Mouse (Mus musculus): ENCODE measurements around the gene Chst1. TPM values are rescaled to one million over a fixed set of nuclear protein-coding genes. Genes with fewer than 3 reads are reported as not detected.

The Chst1 gene
- polyA plus RNA-seq, 1 experiment from 2014 or later: 5.8 TPM

- peak; percentile 33; the same call in 1 of the 2 replicates for ATAC-seq (ENCODE audit: insufficient number of reproducible peaks, insufficient read depth, low FRiP score, low TSS enrichment, low read depth)
- Histone ChIP-seq H3K9ac (replicated peaks) (peak overlapping the region; percentile 84; the same call in 1 of the 2 replicates), H3K4me2 (peak overlapping the region; percentile 99), H3K36me3 (no peaks in the 10 kb centered on the region), H3K4me3 (replicated peaks) (peak overlapping the region; percentile 80), H3K27ac (no peak overlapping the region), H3K27me3 (peaks cover 60% of the 10 kb centered on the region), H3K9me3 (no peaks in the 10 kb centered on the region), H3K4me1 (replicated peaks) (peaks cover 23% of the 10 kb centered on the region)
- 28% methylated on average over 11 of the region's 11 CpGs for WGBS
Observed at GRCm38 (mm10) chr2:92598941-92599486, 493 bp upstream of the Chst1 start.

- ATAC-seq (ENCODE audit: insufficient number of reproducible peaks, insufficient read depth, low FRiP score, low TSS enrichment, low read depth): no peak
- Histone ChIP-seq H3K9me3 (no peaks in the 10 kb centered on the region), H3K4me1 (replicated peaks) (peaks cover 23% of the 10 kb centered on the region), H3K9ac (replicated peaks) (peak overlapping the region; percentile 84), H3K4me3 (replicated peaks) (peak overlapping the region; percentile 80), H3K27me3 (peaks cover 60% of the 10 kb centered on the region), H3K36me3 (no peaks in the 10 kb centered on the region), H3K4me2 (peak overlapping the region; percentile 99), H3K27ac (no peak overlapping the region)
- WGBS: under 1% methylated on average over 17 of the region's 17 CpGs
Observed at GRCm38 (mm10) chr2:92600348-92600670, 802 bp downstream of the Chst1 start.

DNA sequence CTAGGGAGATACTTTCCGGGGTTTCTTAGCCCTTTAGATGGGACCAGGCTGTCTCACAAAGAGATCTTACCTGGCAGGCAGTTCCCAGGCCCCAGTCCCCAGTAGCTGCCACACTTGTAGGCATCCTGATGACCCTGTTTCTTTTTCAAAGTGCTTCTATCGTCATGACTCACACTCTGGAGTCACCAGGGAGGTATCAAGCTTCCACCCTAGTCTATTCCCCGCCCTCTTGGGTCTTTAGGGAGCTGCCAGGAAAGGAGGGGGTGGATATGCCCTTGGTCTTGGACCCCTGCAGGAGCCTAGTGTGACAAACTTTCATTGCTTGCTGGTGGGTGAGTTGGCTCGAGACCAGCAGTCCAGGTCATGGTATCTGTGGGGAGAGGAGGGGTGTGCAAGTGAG, 1.7 kb downstream of the Chst1 start:
- no peak overlapping the region for H3K9ac ChIP-seq (replicated peaks)
- no peak for ATAC-seq (ENCODE audit: insufficient number of reproducible peaks, insufficient read depth, low FRiP score, low TSS enrichment, low read depth)
- H3K9me3 ChIP-seq: no peaks in the 10 kb centered on the region
- peaks cover 58% of the 10 kb centered on the region for H3K27me3 ChIP-seq
- H3K36me3 ChIP-seq: no peaks in the 10 kb centered on the region
- H3K4me3 ChIP-seq (replicated peaks): no peak overlapping the region
- 34% methylated on average over 4 of the region's 4 CpGs for WGBS
- H3K4me1 ChIP-seq (replicated peaks): peaks cover 23% of the 10 kb centered on the region
- H3K4me2 ChIP-seq: peak overlapping the region; percentile 99; the same call in 1 of the 2 replicates
- no peak overlapping the region for H3K27ac ChIP-seq

GRCm38 (mm10) chr2:92602073-92602472, 2.6 kb downstream of the Chst1 start:
- no peak for ATAC-seq (ENCODE audit: insufficient number of reproducible peaks, insufficient read depth, low FRiP score, low TSS enrichment, low read depth)
- H3K4me1 ChIP-seq (replicated peaks): peaks cover 23% of the 10 kb centered on the region
- no peaks in the 10 kb centered on the region for H3K36me3 ChIP-seq
- 31% methylated on average over 12 of the region's 12 CpGs for WGBS
- no peak overlapping the region for H3K27ac ChIP-seq
- H3K4me2 ChIP-seq: no peak overlapping the region; the same call in 1 of the 2 replicates
- no peak overlapping the region for H3K9ac ChIP-seq (replicated peaks)
- H3K9me3 ChIP-seq: no peaks in the 10 kb centered on the region
- H3K27me3 ChIP-seq: peaks cover 53% of the 10 kb centered on the region
- no peak overlapping the region for H3K4me3 ChIP-seq (replicated peaks)

- peaks cover 45% of the 10 kb centered on the region for H3K27me3 ChIP-seq
- no peaks in the 10 kb centered on the region for H3K36me3 ChIP-seq
- no peaks in the 10 kb centered on the region for H3K9me3 ChIP-seq
- peaks cover 23% of the 10 kb centered on the region for H3K4me1 ChIP-seq (replicated peaks)
- ATAC-seq (ENCODE audit: insufficient number of reproducible peaks, insufficient read depth, low FRiP score, low TSS enrichment, low read depth): no peak
- H3K27ac ChIP-seq: no peak overlapping the region
- no peak overlapping the region for H3K9ac ChIP-seq (replicated peaks)
- 83% methylated on average over 5 of the region's 5 CpGs for WGBS
- no peak overlapping the region for H3K4me2 ChIP-seq
- no peak overlapping the region for H3K4me3 ChIP-seq (replicated peaks)
Observed at GRCm38 (mm10) chr2:92603591-92603990, 4.1 kb downstream of the Chst1 start.

- no peaks in the 10 kb centered on the region for H3K9me3 ChIP-seq
- ATAC-seq (ENCODE audit: insufficient number of reproducible peaks, insufficient read depth, low FRiP score, low TSS enrichment, low read depth): no peak
- WGBS: 82% methylated on average over 5 of the region's 5 CpGs
- no peak overlapping the region for H3K4me3 ChIP-seq (replicated peaks)
- H3K4me1 ChIP-seq (replicated peaks): peaks cover 20% of the 10 kb centered on the region
- H3K4me2 ChIP-seq: no peak overlapping the region
- no peaks in the 10 kb centered on the region for H3K36me3 ChIP-seq
- H3K27ac ChIP-seq: no peak overlapping the region
- H3K27me3 ChIP-seq: peaks cover 38% of the 10 kb centered on the region
- no peak overlapping the region for H3K9ac ChIP-seq (replicated peaks)
Observed at GRCm38 (mm10) chr2:92604565-92604964, 5.1 kb downstream of the Chst1 start.

GRCm38 (mm10) chr2:92605995-92606394, 6.5 kb downstream of the Chst1 start:
- no peak for ATAC-seq (ENCODE audit: insufficient number of reproducible peaks, insufficient read depth, low FRiP score, low TSS enrichment, low read depth)

DNA sequence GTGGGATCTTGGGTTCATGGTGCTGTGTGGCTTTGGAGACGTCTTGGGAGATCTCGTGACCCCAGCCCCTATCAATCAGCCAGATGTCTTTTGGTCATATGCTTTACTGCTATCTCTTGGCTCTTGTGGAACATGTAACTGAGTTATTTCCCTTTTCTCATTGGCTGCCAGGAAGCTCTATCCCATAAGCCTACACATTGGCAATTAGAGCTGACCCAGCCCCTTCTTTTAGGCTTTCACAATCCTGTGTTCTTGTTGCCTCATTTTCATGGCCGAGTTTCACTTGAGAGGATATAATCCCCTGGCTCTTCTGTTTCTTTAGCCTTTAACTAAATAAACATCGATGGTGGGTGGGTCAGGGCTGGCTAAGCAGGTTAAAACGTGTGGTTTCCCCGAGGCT, 7.6 kb downstream of the Chst1 start:
- no peak overlapping the region for H3K4me2 ChIP-seq
- 70% methylated on average over 6 of the region's 6 CpGs for WGBS
- no peak overlapping the region for H3K4me3 ChIP-seq (replicated peaks)
- no peaks in the 10 kb centered on the region for H3K9me3 ChIP-seq
- H3K36me3 ChIP-seq: no peaks in the 10 kb centered on the region
- peaks cover 19% of the 10 kb centered on the region for H3K27me3 ChIP-seq
- no peak overlapping the region for H3K27ac ChIP-seq
- H3K4me1 ChIP-seq (replicated peaks): peaks cover 1% of the 10 kb centered on the region; the same call in 1 of the 2 replicates
- no peak overlapping the region for H3K9ac ChIP-seq (replicated peaks)
- ATAC-seq (ENCODE audit: insufficient number of reproducible peaks, insufficient read depth, low FRiP score, low TSS enrichment, low read depth): no peak

More at GRCm38 (mm10) chr2:92605995-92606394, 6.5 kb downstream of the Chst1 start:
- H3K36me3 ChIP-seq: no peaks in the 10 kb centered on the region
- H3K4me1 ChIP-seq (replicated peaks): peaks cover 13% of the 10 kb centered on the region
- H3K9ac ChIP-seq (replicated peaks): no peak overlapping the region
- WGBS: 65% methylated on average over 5 of the region's 5 CpGs
- peaks cover 31% of the 10 kb centered on the region for H3K27me3 ChIP-seq
- H3K9me3 ChIP-seq: no peaks in the 10 kb centered on the region
- H3K27ac ChIP-seq: no peak overlapping the region
- H3K4me3 ChIP-seq (replicated peaks): no peak overlapping the region
- H3K4me2 ChIP-seq: no peak overlapping the region

- H3K4me2 ChIP-seq: no peak overlapping the region
- ATAC-seq (ENCODE audit: insufficient number of reproducible peaks, insufficient read depth, low FRiP score, low TSS enrichment, low read depth): no peak
- WGBS: 70% methylated on average over 3 of the region's 3 CpGs
- no peaks in the 10 kb centered on the region for H3K36me3 ChIP-seq
- no peaks in the 10 kb centered on the region for H3K9me3 ChIP-seq
- no peaks in the 10 kb centered on the region for H3K4me1 ChIP-seq (replicated peaks)
- H3K9ac ChIP-seq (replicated peaks): no peak overlapping the region
- H3K4me3 ChIP-seq (replicated peaks): no peak overlapping the region
- peaks cover 15% of the 10 kb centered on the region; the same call in 1 of the 2 replicates for H3K27me3 ChIP-seq
- H3K27ac ChIP-seq: no peak overlapping the region
Observed at GRCm38 (mm10) chr2:92607592-92607991, 8.1 kb downstream of the Chst1 start.

GRCm38 (mm10) chr2:92608013-92608619, 8.6 kb downstream of the Chst1 start:
- Histone ChIP-seq H3K9ac (replicated peaks) (no peak overlapping the region), H3K36me3 (no peaks in the 10 kb centered on the region), H3K27me3 (peaks cover 9% of the 10 kb centered on the region; the same call in 1 of the 2 replicates), H3K27ac (no peak overlapping the region), H3K4me2 (no peak overlapping the region), H3K4me1 (replicated peaks) (no peaks in the 10 kb centered on the region), H3K9me3 (no peaks in the 10 kb centered on the region), H3K4me3 (replicated peaks) (no peak overlapping the region)
- WGBS: 82% methylated on average over 12 of the region's 12 CpGs
- ATAC-seq (ENCODE audit: insufficient number of reproducible peaks, insufficient read depth, low FRiP score, low TSS enrichment, low read depth): no peak

DNA sequence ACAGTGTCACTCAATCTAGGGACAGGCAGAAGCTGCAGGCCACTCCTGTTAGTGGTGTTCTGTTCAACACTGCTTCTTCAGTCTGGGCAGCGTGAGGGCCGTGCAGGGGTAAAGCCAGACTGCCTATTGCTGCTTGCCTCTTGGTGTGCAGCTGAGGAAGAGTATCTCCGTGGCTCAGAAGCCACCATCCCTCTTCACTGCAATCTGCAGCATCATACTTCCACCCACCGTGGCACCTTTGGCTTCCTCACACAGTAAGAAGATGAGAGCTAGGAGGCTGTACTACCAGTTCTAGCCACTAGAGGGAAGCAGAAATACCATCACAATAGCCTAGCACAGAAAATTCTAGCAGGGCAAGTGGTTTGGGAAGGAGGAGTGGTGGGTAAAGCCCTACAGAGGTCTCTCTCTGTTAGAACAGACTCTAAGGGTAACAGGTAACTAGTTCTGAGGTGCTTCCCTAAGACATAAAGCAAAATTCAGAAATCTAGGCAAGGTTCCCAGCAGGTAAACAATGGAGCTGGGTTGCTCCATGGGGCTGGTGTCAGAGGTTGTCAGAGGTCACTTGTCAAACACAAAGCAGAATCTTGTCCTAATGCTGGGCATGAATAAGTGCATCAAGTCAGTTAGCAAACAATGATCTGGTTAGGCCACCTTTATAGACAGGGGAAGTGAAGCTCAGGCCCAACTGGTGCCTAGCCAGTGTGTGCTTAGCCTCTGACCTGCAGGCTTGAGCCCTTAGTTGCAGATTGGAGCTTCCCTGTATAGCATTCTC, 9.5 kb downstream of the Chst1 start:
- Histone ChIP-seq H3K4me1 (replicated peaks) (no peaks in the 10 kb centered on the region), H3K27ac (no peak overlapping the region), H3K4me2 (no peak overlapping the region), H3K36me3 (peaks cover 7% of the 10 kb centered on the region; the same call in 1 of the 2 replicates), H3K9me3 (no peaks in the 10 kb centered on the region), H3K4me3 (replicated peaks) (no peak overlapping the region), H3K9ac (replicated peaks) (no peak overlapping the region), H3K27me3 (0 out of 2 replicates have a peak, but pooled peaks cover 3% of the 10 kb centered on the region)
- WGBS: 53% methylated on average over 4 of the region's 4 CpGs
- no peak; the same call in 1 of the 2 replicates for ATAC-seq (ENCODE audit: insufficient number of reproducible peaks, insufficient read depth, low FRiP score, low TSS enrichment, low read depth)

All from limb, embryonic 12.5 days (tissue).